Mouse (Mus musculus) liver, embryonic 12.5 days (tissue): ENCODE measurements around the gene Hist1h2bg. TPM values are rescaled to one million over a fixed set of nuclear protein-coding genes. Genes with fewer than 3 reads are reported as not detected.

Source experiments
- ATAC-seq: fragments of 200-750 bp; cut with Nextera tagmentation; 2 replicates; pipeline ENCODE4 v1.8.0; 2017; ENCODE audit warnings: moderate number of reproducible peaks, mild to moderate bottlenecking, moderate library complexity
- H3K27ac ChIP-seq: fragments of 300-500 bp; sonication (generic); 2 replicates; pipeline ENCODE4 v1.5.1; 2016; ENCODE audit warnings: mild to moderate bottlenecking
- H3K27me3 ChIP-seq: fragments of 300-500 bp; sonication (generic); replicated peaks from 2 replicates; pipeline ENCODE4 v1.6.1; 2016; ENCODE audit warnings: mild to moderate bottlenecking, moderate library complexity
- H3K36me3 ChIP-seq: fragments of 300-500 bp; sonication (generic); 2 replicates; pipeline ENCODE4 v1.6.1; 2016; ENCODE audit warnings: mild to moderate bottlenecking, moderate library complexity
- H3K4me1 ChIP-seq: fragments of 300-500 bp; sonication (generic); 2 replicates; pipeline ENCODE4 v1.6.1; 2016
- H3K4me2 ChIP-seq: fragments of 300-500 bp; sonication (generic); 2 replicates; pipeline ENCODE4 v1.6.1; 2016; ENCODE audit warnings: mild to moderate bottlenecking, moderate library complexity
- H3K4me3 ChIP-seq: fragments of 300-500 bp; sonication (generic); 2 replicates; pipeline ENCODE4 v1.5.1; 2016; ENCODE audit warnings: mild to moderate bottlenecking, moderate library complexity
- H3K9ac ChIP-seq: fragments of 300-500 bp; sonication (generic); 2 replicates; pipeline ENCODE4 v1.6.1; 2016; ENCODE audit warnings: mild to moderate bottlenecking, moderate library complexity
- H3K9me3 ChIP-seq: fragments of 300-500 bp; sonication (generic); replicated peaks from 2 replicates; pipeline ENCODE4 v1.6.1; 2016; ENCODE audit warnings: mild to moderate bottlenecking, moderate library complexity
- whole genome bisulfite sequencing: fragments of 180-500 bp; shearing (Covaris S2); methylation state at CpG from one replicate; pipeline ENCODE4 v1.1.7; 2016; ENCODE audit not compliant: insufficient replicate concordance; 5-methylcytosine and 5-hydroxymethylcytosine counted together
- polyA plus RNA-seq: library from polyadenylated mRNA; unstranded; fragments of >200 nt; fragmentation: Nextera tagmentation; extraction: Ambion mirVana; gene quantifications from 2 replicates; pipeline ENCODE4 v1.2.1, GENCODE M21; 2016

The Hist1h2bg gene
- polyA plus RNA-seq, 1 experiment from 2014 or later = 14.4 TPM

DNA sequence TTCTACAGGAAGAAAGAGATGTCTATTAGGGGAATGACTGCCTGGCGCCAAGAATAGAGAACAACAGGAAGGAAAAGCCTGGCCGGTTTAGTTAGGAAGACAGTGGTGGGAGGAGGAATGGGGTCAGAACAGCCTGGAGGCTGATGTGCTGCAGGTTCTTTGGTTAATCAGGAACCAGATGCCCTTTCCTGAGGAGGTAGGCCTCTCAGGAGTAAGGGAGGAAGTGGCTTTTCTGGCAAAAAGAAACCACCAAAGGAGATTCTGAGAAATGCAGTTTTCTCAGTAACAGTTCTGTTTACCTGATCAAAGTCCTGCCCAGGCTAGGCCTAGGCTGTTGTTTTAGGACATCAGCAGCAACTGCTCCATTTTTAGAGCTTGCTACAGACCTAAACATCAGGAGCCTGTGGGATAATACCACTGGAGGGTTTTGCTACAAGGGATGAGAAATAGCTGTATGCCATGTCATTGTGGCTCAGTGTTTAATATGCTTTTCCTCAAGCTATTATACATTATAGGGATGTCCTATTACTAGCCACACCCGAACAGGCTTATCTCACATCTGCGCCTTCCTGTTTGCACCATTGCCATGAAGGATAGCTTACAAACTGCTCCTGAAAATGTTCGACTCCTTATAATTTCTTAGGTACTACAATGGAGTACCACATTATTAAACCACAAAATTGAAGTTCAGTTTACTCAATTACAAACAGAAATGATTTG, 22.0 kb downstream of the Hist1h2bg start:
- Histone ChIP-seq H3K27me3 (no peaks in the 10 kb centered on the region), H3K4me3 (no peak overlapping the region), H3K9me3 (no peaks in the 10 kb centered on the region), H3K27ac (peak overlapping the region; percentile 78), H3K4me1 (peaks cover 56% of the 10 kb centered on the region), H3K4me2 (peak overlapping the region; percentile 14), H3K36me3 (no peaks in the 10 kb centered on the region), H3K9ac (peak overlapping the region; percentile 53)
- no peak for ATAC-seq
- 31% methylated on average over 5 of the region's 5 CpGs for WGBS

DNA sequence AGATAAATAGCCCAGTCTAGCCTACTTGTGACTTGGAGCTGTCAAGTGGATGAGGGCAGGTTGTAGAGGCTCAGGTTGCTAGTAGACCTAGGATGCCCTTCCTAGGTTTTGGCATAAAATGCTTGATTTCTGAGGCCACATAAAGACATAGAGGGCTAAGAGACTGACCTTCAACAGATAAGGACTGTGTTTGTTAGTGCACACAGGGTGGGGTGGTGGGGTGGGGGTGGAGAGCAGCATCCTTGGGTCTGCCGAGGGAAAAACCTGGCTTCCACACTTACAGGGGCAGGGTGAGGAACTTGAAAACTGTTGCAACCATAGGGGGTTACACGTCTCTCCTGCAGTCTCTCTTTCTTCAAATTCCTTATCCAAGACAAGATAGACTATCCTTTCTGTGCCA, 24.0 kb downstream of the Hist1h2bg start:
- H3K9ac ChIP-seq = peak overlapping the region; percentile 66
- peak overlapping the region; percentile 9; the same call in 1 of the 2 replicates for H3K4me3 ChIP-seq
- peak; percentile 48 for ATAC-seq
- H3K27ac ChIP-seq = peak overlapping the region; percentile 93
- H3K27me3 ChIP-seq = no peaks in the 10 kb centered on the region
- no peaks in the 10 kb centered on the region for H3K36me3 ChIP-seq
- WGBS = 45% methylated on average over 2 of the region's 2 CpGs
- peaks cover 56% of the 10 kb centered on the region for H3K4me1 ChIP-seq
- peak overlapping the region; percentile 54 for H3K4me2 ChIP-seq
- H3K9me3 ChIP-seq = no peaks in the 10 kb centered on the region

DNA sequence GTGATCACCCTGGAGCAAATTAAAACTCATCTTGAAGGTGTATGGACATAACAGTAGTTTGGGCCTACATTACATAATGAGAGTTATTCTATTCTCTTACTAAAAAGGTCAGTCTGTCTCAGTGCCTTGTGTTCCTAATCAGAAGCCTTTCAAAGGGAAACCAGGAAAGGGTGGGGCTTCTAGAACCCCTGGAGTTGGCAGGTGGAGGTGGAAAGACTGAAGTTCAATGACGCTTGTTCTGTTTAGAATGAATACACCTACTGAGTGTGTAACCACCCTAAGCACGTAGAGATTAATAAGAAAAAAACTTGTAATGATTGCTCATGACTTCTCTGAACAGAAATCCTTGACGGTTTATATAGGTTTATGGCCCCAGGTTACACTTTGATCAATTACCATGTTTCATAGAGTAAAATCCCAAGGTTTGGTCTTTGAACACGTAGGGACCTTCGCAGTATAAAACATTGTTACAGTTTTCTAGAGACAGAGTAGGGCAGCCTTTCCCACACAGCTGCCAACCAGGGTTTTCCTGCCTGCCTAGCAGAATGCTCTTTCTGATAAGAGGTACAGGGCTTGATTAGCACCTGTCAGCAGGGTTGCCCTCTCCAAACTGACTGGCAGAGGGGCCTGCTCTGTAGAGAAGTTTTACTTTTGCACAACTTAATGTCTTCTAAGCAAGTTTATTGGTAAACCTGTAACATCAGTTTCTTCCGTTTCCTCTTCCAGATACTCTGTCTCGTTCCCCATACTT, 24.6 kb downstream of the Hist1h2bg start:
- H3K4me2 ChIP-seq = peak overlapping the region; percentile 54
- 48% methylated on average over 7 of the region's 7 CpGs for WGBS
- H3K27ac ChIP-seq = peak overlapping the region; percentile 93
- peak overlapping the region; percentile 9; the same call in 1 of the 2 replicates for H3K4me3 ChIP-seq
- no peaks in the 10 kb centered on the region for H3K9me3 ChIP-seq
- H3K9ac ChIP-seq = peak overlapping the region; percentile 66
- H3K27me3 ChIP-seq = no peaks in the 10 kb centered on the region
- peak; percentile 95 for ATAC-seq
- peaks cover 56% of the 10 kb centered on the region for H3K4me1 ChIP-seq
- no peaks in the 10 kb centered on the region for H3K36me3 ChIP-seq

DNA sequence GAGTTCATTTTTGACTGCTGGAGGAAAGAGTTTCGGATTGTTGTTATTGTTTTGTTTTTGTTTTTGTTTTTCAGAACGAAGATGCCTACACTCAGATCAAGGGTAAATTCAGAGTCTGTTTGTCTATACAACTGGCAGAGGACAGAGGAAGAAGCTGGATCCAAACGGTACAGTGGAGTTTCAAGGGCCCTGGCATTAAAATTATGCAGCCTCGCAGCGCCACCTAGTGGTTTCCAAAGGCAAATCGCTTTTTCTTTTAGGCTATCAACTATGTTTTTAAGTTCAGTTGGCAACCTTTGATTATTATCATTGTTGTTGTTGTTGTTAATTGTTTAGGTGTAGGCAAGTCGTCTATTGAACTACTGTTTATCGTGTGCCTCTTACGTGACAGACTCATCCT, 26.8 kb downstream of the Hist1h2bg start:
- H3K27me3 ChIP-seq = no peaks in the 10 kb centered on the region
- peaks cover 47% of the 10 kb centered on the region for H3K4me1 ChIP-seq
- peak overlapping the region; percentile 12; the same call in 1 of the 2 replicates for H3K9ac ChIP-seq
- H3K27ac ChIP-seq = peak overlapping the region; percentile 93
- H3K9me3 ChIP-seq = no peaks in the 10 kb centered on the region
- H3K4me2 ChIP-seq = peak overlapping the region; percentile 2; the same call in 1 of the 2 replicates
- WGBS = 6% methylated on average over 9 of the region's 9 CpGs
- H3K4me3 ChIP-seq = no peak overlapping the region
- no peaks in the 10 kb centered on the region; the same call in 1 of the 2 replicates for H3K36me3 ChIP-seq
- no peak for ATAC-seq

DNA sequence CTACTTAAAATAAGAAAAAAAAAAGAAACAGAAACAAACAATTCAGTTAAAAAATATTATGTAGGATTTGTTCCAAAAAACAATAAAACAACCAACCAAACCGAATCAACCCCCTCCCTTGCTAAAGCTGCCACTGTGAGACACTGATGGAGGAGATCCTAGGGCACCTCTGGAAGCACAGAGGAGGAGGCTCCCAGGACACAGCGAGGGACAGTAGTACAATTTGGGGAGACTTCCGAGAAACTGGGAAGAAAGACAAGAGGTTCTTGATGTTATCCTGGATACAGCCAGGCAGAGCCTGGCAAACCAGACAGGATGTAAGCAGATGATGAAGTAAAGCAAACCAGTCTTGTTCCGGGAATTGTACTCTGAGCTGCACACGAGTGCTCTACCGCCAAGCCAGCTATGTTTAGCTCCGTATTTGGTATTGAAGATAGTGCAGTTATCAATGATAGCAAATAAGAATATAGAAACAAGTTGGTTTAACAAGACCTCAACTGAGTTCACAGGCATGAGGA, 32.0 kb downstream of the Hist1h2bg start:
- no peaks in the 10 kb centered on the region; the same call in 1 of the 2 replicates for H3K36me3 ChIP-seq
- 52% methylated on average over 7 of the region's 7 CpGs for WGBS
- H3K4me3 ChIP-seq = no peak overlapping the region
- H3K4me1 ChIP-seq = peaks cover 8% of the 10 kb centered on the region
- no peak overlapping the region; the same call in 1 of the 2 replicates for H3K4me2 ChIP-seq
- peak overlapping the region; percentile 13; the same call in 1 of the 2 replicates for H3K27ac ChIP-seq
- no peaks in the 10 kb centered on the region for H3K9me3 ChIP-seq
- no peak overlapping the region; the same call in 1 of the 2 replicates for H3K9ac ChIP-seq
- ATAC-seq = no peak
- H3K27me3 ChIP-seq = no peaks in the 10 kb centered on the region

DNA sequence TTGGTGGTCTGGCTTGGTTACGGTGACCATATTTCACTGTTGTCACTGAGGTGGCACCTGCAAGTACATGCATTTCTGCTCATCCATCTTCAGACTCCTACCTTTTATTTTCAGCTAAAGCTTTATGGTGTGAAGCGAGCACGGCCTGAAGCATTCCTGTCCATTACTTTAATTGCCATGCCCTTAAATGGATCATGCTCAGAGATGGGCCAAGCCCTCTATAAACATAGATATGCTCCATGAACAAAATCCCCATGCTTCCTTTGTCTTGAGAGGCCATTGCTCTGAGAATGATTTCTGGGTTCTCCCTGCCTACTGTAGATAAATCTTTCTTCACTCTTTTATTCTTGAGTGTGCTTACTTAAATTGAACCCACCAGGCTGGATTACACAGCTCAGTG, 33.3 kb downstream of the Hist1h2bg start:
- Histone ChIP-seq H3K36me3 (no peaks in the 10 kb centered on the region; the same call in 1 of the 2 replicates), H3K4me3 (no peak overlapping the region), H3K4me1 (peaks cover 20% of the 10 kb centered on the region), H3K27me3 (no peaks in the 10 kb centered on the region), H3K9me3 (no peaks in the 10 kb centered on the region), H3K27ac (no peak overlapping the region), H3K9ac (no peak overlapping the region), H3K4me2 (no peak overlapping the region)
- 89% methylated on average over 3 of the region's 3 CpGs for WGBS
- ATAC-seq = no peak

DNA sequence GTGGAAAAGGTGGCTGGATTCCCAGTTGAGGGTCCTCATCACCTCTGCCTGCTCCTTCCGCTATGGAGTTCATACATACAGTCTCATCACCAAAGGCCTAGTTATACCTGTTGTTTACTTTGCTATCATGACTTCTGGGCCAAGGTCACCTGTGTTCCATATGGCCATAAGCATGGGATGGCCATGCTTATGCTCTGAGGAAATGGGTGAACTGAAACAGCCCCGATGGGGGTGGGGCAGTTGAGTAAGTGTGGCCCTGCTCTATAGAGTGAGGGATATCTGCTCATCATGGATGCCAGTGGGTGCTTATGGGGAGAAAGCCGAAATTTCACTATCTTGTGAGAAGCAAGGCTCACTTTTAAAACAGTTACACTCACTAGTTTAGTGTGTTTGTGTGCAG, 33.9 kb downstream of the Hist1h2bg start:
- Histone ChIP-seq H3K4me3 (no peak overlapping the region), H3K4me2 (no peak overlapping the region), H3K27me3 (no peaks in the 10 kb centered on the region), H3K36me3 (no peaks in the 10 kb centered on the region; the same call in 1 of the 2 replicates), H3K27ac (no peak overlapping the region), H3K9ac (no peak overlapping the region), H3K4me1 (peaks cover 26% of the 10 kb centered on the region), H3K9me3 (no peaks in the 10 kb centered on the region)
- ATAC-seq = no peak
- WGBS = 76% methylated on average over 3 of the region's 3 CpGs

DNA sequence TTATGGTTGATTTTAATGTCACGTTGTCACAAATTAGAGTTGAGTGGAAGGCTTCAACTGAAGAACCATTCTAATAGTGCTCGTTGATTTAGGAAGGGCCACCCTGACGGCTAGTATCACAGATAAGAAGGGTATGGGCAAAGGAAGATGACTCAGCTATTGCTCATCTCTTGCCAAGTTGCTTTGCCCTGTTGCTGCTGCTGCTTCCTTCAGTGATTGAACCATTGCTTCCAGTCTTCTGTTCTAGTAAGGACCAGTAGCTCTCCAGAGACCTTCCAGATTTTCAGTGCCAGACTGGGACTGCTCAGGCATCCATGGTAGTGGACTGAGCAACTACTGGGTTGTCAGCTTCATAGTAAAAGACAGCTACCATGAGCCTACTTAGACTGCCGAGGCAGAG, 38.0 kb downstream of the Hist1h2bg start:
- H3K9ac ChIP-seq = peak overlapping the region; percentile 51; the same call in 1 of the 2 replicates
- H3K27ac ChIP-seq = peak overlapping the region; percentile 86

DNA sequence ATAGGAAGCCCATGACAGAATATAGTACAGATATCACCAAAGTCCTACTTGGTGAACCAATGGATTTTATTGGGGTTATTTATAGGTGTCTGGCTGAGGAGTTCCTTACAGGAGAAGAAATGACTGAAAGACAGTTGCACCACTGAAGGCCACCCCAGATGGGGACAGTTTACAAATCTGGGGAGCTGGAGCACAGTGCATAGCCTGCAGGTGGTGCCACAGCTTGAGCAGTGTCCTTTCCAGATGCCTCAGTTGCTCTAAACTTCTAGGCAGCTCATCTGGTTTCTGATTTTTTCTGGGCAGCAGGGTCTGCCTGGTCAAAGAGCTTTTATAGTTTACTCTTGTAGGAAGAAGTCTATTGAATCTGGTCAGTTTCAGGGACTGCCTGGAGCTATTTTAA, 38.6 kb downstream of the Hist1h2bg start:
- H3K9ac ChIP-seq = peak overlapping the region; percentile 31; the same call in 1 of the 2 replicates
- peak; percentile 28; the same call in 1 of the 2 replicates for ATAC-seq
- peaks cover 14% of the 10 kb centered on the region for H3K36me3 ChIP-seq
- H3K9me3 ChIP-seq = no peaks in the 10 kb centered on the region
- peak overlapping the region; percentile 86 for H3K27ac ChIP-seq
- peaks cover 26% of the 10 kb centered on the region for H3K4me1 ChIP-seq
- no peak overlapping the region for H3K4me3 ChIP-seq
- H3K4me2 ChIP-seq = peak overlapping the region; percentile 43
- no peaks in the 10 kb centered on the region for H3K27me3 ChIP-seq

More for the DNA sequence above, 38.0 kb downstream of the Hist1h2bg start:
- Histone ChIP-seq H3K4me1 (peaks cover 26% of the 10 kb centered on the region), H3K4me3 (no peak overlapping the region), H3K36me3 (peaks cover 14% of the 10 kb centered on the region), H3K4me2 (peak overlapping the region; percentile 43), H3K27me3 (no peaks in the 10 kb centered on the region), H3K9me3 (no peaks in the 10 kb centered on the region)
- WGBS = 29% methylated on average over 4 of the region's 4 CpGs
- peak; percentile 94 for ATAC-seq

DNA sequence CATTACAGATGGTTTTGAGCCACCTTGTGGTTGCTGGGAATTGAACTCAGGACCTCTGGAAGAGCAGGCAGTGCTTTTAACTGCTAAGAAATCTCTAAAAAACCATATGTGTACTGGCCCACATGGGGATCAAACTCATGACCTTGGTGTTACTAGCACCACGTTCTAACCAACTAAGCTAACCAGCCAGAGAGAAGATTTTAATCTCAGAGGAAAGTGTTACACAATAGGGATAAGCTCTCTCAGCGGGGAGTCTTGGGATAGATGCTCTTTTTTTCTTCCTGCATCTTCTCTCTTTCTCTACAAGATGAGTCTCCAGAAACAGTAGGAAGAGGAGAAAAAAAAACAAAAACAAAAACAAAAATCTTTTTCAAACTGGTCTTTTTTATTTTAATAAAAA, 39.2 kb downstream of the Hist1h2bg start:
- 52% methylated on average over 2 of the region's 2 CpGs for WGBS
- Histone ChIP-seq H3K27ac (peak overlapping the region; percentile 86; the same call in 1 of the 2 replicates), H3K27me3 (no peaks in the 10 kb centered on the region), H3K4me2 (no peak overlapping the region), H3K4me1 (peaks cover 26% of the 10 kb centered on the region), H3K9me3 (no peaks in the 10 kb centered on the region), H3K36me3 (peaks cover 14% of the 10 kb centered on the region), H3K9ac (no peak overlapping the region), H3K4me3 (no peak overlapping the region)
- no peak for ATAC-seq

DNA sequence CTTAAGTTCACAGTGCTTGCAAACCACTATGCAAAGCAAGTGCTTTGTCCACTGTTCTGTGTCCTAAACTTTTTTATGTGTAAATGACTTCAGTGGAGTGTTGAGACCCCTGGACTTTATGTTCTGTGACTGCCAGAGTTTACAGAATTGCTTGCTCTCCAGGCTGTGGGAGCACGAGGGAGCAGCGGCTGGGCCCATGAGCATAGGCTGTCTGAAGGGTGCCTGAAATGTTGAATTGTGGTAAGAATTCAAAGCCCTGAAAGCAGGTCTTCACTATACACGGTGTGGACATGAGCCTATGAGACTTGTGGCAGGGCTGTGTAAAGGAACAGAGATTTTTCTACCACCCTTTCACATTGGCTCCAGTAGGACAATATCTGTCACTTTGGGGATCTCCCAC, 40.4 kb downstream of the Hist1h2bg start:
- peaks cover 26% of the 10 kb centered on the region for H3K4me1 ChIP-seq
- H3K36me3 ChIP-seq = peaks cover 14% of the 10 kb centered on the region
- H3K9ac ChIP-seq = no peak overlapping the region
- H3K4me2 ChIP-seq = no peak overlapping the region
- no peak overlapping the region for H3K4me3 ChIP-seq
- no peak for ATAC-seq
- H3K9me3 ChIP-seq = no peaks in the 10 kb centered on the region
- H3K27ac ChIP-seq = peak overlapping the region; percentile 53
- 82% methylated on average over 3 of the region's 3 CpGs for WGBS
- H3K27me3 ChIP-seq = no peaks in the 10 kb centered on the region
